Mouse (Mus musculus) kidney, adult 2 months (tissue): ENCODE measurements around the gene Eed. TPM values are rescaled to one million over a fixed set of nuclear protein-coding genes. Genes with fewer than 3 reads are reported as not detected.

Source experiments
- DNase-seq: peaks from one replicate; pipeline ENCODE4 v3.0.0; 2021
- H3K27ac ChIP-seq: fragments of 200-500 bp; 2 replicates; pipeline ENCODE4 v1.5.1; 2012; ENCODE audit warnings: low read depth, low read length, control low read depth, inconsistent platforms; ENCODE audit not compliant: insufficient read depth
- H3K27me3 ChIP-seq: fragments of 200-500 bp; replicated peaks from 2 replicates; pipeline ENCODE4 v1.6.1; 2012; ENCODE audit warnings: mild to moderate bottlenecking, moderate library complexity, low read length, inconsistent platforms; ENCODE audit not compliant: control insufficient read depth, insufficient read depth
- H3K36me3 ChIP-seq: fragments of 200-500 bp; 2 replicates; pipeline ENCODE4 v1.6.1; 2012; ENCODE audit warnings: mild to moderate bottlenecking, moderate library complexity, low read length, inconsistent platforms; ENCODE audit not compliant: control insufficient read depth, insufficient read depth
- H3K4me1 ChIP-seq: fragments of 200-500 bp; 2 replicates; pipeline ENCODE4 v1.6.1; 2011; ENCODE audit warnings: low read length; ENCODE audit not compliant: control insufficient read depth, insufficient read depth
- H3K4me3 ChIP-seq: fragments of 200-500 bp; 2 replicates; pipeline ENCODE4 v1.5.1; 2011; ENCODE audit warnings: mild to moderate bottlenecking, low read depth, low read length, control low read depth; ENCODE audit not compliant: insufficient read depth
- CTCF ChIP-seq: fragments of 200-500 bp; conservative IDR thresholded peaks from 2 replicates; pipeline ENCODE4 v1.5.1; 2011; ENCODE audit warnings: low read depth, mild to moderate bottlenecking, control low read depth, low read length, moderate library complexity, mixed read lengths; ENCODE audit not compliant: insufficient read depth, insufficient read length
- POLR2A ChIP-seq: fragments of 200-500 bp; IDR thresholded peaks from one replicate; pipeline ENCODE4 v1.6.1; 2011; ENCODE audit warnings: low read depth, low read length, control low read depth
- WGBS: fragments of 180-500 bp; shearing (Covaris S2); methylation state at CpG from one replicate; pipeline ENCODE4 v1.1.7; 2018; 5-methylcytosine and 5-hydroxymethylcytosine counted together
- polyA plus RNA-seq: library from polyadenylated mRNA; depleted of rRNA; stranded (reverse); fragments of >200 nt; gene quantifications from 2 replicates; pipeline ENCODE4 v1.2.3, GENCODE M21; 2012; rRNA removed

The Eed gene
- 11.2 and 14.8 TPM in 2 replicates for polyA plus RNA-seq

DNA sequence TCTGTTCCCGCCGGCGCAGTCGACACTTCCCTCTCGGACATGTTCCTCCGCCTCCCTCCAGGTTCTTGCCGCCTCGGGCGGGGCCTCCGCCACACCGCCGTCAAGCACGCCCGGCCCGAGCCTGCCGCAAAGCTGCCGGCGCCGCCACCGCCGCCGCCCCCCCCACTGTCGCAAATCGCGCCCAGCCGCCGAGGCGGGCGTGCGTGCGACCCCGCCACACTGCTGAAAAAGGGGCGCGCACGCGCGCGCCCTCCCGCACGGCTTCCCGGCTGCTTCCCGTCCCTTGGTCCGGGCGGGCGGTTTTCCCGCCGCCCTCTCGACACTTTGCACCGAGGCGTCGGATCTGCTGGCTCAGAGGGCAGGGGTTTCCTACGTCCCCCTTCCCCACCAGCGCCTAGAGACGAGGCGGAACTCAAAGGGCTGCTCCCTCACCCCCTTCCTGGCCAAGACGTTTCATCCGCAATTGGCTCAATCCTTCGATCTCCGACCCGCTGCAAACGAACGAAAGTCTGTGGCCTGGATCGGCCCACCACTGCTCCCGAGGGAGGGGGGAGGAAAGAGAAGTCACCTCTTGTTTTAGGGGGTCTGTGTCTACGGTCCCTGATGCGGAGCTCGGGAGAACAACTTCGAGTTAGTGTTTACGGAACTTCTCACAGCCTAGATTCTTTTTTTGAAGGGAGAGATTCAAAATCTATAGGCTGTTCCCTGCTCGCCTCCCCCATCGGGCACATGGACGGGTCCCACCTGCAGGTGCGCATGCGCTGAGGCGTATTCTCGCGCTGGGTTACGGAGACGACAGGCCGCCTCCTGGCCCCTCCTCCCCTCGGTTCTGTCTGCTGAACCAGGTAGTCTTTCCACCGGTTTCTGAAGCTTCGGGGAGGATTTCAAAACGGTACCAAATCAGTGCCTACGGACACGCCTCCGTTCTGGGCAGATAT, at the start of gene Eed:
Eed (minus strand) TSS at position 499 of the 938 bp plus-strand sequence.
- Histone ChIP-seq H3K27ac (peak within 1 kb of the TSS; percentile 99), H3K4me1 (peaks cover 7% of the 10 kb centered on the region; the same call in 1 of the 2 replicates), H3K36me3 (peaks cover 3% of the 10 kb centered on the region), H3K27me3 (no peaks in the 10 kb centered on the region), H3K4me3 (peak within 1 kb of the TSS; percentile 87)
- peak; percentile 96 for DNase-seq
- TF ChIP-seq CTCF (no peak), POLR2A (peak; percentile 81)
- WGBS = under 1% methylated on average over 85 of the region's 87 CpGs

DNA sequence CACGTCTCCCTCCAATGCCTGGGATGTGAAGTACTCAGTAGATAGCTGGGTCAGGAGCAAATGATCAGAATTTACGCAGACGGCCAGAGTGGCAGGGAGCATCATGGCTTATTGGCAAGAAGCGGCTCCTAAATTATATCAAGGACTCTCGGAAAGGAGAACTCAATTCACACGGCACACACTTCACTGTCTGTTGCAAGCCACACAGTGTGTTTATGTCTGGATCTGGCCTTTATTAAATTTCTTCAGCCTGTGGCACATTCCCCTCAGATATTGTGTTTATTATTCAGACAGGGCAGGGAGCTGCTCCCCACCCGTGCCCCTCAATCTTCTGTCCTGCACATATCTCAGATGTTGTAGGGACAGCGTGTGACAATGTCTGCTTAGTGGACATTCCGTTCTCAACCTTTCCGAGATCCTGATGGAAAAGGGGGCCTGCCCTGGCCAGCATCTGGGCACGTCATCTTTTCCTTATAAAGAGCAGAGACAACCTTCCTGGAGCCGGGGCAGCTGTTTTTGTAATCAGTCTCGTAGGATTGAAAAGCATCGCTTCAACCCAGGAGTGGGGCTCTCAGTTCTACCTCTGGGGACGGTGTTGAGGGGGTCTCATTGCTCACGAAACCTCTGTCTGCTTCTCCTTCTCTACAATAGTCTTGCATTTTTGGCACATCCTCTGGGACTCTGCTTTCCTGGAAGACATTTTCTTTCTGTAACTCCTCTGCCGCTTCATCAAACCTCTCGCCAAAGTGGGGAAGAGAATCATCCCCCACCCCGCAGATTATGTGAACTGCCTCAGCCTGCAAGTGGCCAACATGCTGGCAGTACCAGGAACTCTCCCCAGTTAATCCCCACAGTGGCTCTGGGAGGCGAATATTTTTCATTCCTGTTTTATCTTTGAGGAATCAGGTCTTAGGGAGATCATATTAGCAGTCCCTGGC, 49.0 kb upstream of the Eed start:
- WGBS = 52% methylated on average over 20 of the region's 20 CpGs
- H3K27ac ChIP-seq = peak overlapping the region; percentile 94
- no peak overlapping the region for H3K4me3 ChIP-seq
- DNase-seq = peak; percentile 69
- no peak for TF ChIP-seq CTCF
- no peak for TF ChIP-seq POLR2A
- peaks cover 23% of the 10 kb centered on the region for H3K4me1 ChIP-seq
- H3K36me3 ChIP-seq = no peaks in the 10 kb centered on the region
- no peaks in the 10 kb centered on the region for H3K27me3 ChIP-seq

DNA sequence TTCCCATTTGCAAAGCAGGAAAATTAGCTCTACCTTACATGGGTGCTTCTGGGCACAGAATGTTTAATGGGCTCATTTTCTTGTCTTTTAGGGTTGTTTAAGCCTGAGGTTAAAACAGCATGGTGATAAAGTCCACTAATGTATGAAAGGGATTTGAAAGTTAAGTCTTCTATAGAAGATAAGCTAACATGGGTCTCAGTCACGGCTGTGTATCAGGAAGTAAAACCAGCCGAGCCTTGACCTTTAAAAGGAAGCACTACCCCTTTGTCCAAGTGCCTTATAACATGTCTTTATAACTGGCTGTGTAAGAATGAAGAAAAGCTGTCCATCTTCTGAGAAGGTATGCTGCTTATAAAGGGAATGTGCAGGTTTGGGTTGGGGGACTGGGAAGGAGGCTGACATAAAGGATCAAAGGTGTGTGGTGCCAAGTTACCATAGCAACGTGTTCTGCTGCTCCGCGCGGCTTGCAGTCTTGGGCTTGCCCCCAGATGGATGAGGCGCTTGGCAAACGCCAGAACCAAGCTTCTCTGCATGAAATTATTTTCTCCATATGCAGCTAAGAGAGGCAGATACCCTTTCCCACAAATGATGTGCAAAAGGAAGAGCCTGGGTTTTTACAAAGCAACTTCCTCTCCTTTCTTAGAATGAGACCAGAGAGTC, 48.2 kb upstream of the Eed start:
- TF ChIP-seq POLR2A = no peak
- TF ChIP-seq CTCF = no peak
- no peak for DNase-seq
- peak overlapping the region; percentile 94 for H3K27ac ChIP-seq
- no peaks in the 10 kb centered on the region for H3K27me3 ChIP-seq
- 19% methylated on average over 8 of the region's 8 CpGs for WGBS
- peaks cover 20% of the 10 kb centered on the region for H3K4me1 ChIP-seq
- H3K4me3 ChIP-seq = no peak overlapping the region
- no peaks in the 10 kb centered on the region for H3K36me3 ChIP-seq

DNA sequence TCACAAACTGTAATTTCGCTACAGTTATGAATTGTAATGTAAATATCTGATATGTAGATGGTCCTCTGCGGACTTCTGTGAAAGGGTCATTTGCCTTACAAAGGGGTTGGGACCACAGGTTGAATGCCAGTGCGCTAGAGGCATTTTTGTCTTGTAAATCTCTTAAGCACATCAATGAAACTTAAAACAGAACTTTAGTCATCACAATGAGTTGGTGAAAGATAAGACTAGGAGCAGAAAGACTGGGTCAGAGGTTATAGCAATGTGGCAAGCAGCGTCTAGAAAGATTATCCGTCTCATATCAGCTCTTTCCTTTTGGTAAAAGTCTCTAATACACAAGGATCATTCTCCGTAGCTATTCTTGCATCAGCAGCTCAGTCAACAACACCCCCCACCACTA, 44.2 kb upstream of the Eed start:
- no peak overlapping the region for H3K4me3 ChIP-seq
- no peak for DNase-seq
- no peak overlapping the region for H3K27ac ChIP-seq
- peaks cover 13% of the 10 kb centered on the region for H3K4me1 ChIP-seq
- H3K36me3 ChIP-seq = no peaks in the 10 kb centered on the region
- TF ChIP-seq CTCF (no peak), POLR2A (no peak)
- WGBS = 87% methylated on average over 6 of the region's 6 CpGs
- H3K27me3 ChIP-seq = no peaks in the 10 kb centered on the region

DNA sequence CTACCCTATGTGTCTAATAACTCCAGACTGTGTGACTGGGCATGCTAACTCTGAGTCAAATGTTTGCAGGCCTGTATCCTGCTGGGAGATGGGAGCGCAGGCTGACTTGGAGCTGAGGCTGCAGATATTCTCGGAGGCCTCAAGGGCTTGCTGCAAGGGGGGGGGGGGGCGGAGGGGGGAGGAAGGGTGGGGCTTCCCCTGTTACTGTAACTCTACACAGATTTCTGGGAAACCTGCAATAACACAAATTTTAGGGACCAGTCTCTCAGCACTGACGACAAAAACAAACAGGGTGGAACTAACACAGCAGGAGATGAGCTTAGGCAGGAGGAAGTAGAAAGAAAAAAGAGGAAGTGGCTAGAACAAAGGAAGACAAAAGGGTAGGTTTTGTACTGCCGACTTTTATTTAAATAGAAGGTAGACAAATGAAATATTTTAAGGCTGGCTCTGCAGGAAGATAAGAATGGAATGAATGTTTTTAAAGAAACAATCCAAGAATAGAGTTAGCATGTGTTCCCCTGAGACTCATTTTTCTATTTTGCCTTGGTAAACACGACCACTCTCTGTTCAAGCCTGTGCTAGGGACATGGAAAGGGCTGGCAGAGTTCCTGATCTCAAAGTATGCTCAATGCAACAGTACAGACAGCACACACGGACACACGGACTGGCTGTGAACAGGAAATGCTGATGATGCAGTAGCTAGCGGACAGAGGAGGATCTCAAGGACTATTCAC, 42.4 kb upstream of the Eed start:
- Histone ChIP-seq H3K4me3 (no peak overlapping the region), H3K36me3 (no peaks in the 10 kb centered on the region), H3K27ac (peak overlapping the region; percentile 95), H3K4me1 (peaks cover 4% of the 10 kb centered on the region; the same call in 1 of the 2 replicates), H3K27me3 (no peaks in the 10 kb centered on the region)
- DNase-seq = peak; percentile 69
- TF ChIP-seq POLR2A = no peak
- TF ChIP-seq CTCF = no peak
- WGBS = 35% methylated on average over 9 of the region's 9 CpGs

DNA sequence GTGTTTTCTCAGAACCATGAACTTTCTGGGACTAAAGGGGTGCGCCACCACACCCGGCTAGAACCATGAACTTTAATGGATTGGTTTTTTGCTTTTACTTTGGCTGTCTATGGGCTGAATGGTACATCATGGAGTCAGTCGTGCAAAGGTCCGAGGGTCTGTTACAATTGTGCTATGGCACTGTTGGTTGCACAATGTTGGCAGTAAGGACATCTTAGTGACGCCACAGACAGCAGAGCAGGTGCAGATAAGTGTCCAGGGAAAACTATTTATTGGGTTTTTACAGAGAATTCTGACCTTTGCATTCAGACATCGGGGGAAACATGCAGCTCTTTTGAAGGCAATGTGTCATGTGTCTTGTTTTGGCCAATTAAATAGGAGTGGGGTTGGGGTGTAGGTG, 39.5 kb upstream of the Eed start:
- H3K27ac ChIP-seq = no peak overlapping the region
- 90% methylated on average over 6 of the region's 6 CpGs for WGBS
- no peak for TF ChIP-seq CTCF
- TF ChIP-seq POLR2A = no peak
- H3K4me1 ChIP-seq = peaks cover 9% of the 10 kb centered on the region; the same call in 1 of the 2 replicates
- no peaks in the 10 kb centered on the region for H3K36me3 ChIP-seq
- no peaks in the 10 kb centered on the region for H3K27me3 ChIP-seq
- no peak overlapping the region for H3K4me3 ChIP-seq
- DNase-seq = no peak
